Mouse (Mus musculus) small intestine, adult 2 months (tissue): Measurements from ENCODE around the gene Tmc1. TPM values are rescaled to one million over a fixed set of nuclear protein-coding genes. Genes with fewer than 3 reads are reported as not detected.

Experiments
- H3K27ac ChIP-seq: fragments of 200-500 bp; 2 replicates; pipeline ENCODE4 v1.5.1; 2012; ENCODE audit warnings: low read depth, low read length, control low read depth, inconsistent platforms; ENCODE audit not compliant: insufficient read depth
- H3K27me3 ChIP-seq: fragments of 200-500 bp; 2 replicates; pipeline ENCODE4 v1.6.1; 2012; ENCODE audit warnings: mild to moderate bottlenecking, moderate library complexity, low read length, inconsistent platforms; ENCODE audit not compliant: control insufficient read depth, insufficient read depth
- H3K36me3 ChIP-seq: fragments of 200-500 bp; 2 replicates; pipeline ENCODE4 v1.6.1; 2012; ENCODE audit warnings: mild to moderate bottlenecking, low read length, control low read depth, inconsistent platforms; ENCODE audit not compliant: control insufficient read depth, insufficient read depth
- H3K4me1 ChIP-seq: fragments of 200-500 bp; 2 replicates; pipeline ENCODE4 v1.6.1; 2012; ENCODE audit warnings: low read length, inconsistent platforms, mixed read lengths; ENCODE audit not compliant: control insufficient read depth, insufficient read depth, insufficient read length
- H3K4me3 ChIP-seq: fragments of 200-500 bp; 2 replicates; pipeline ENCODE4 v1.5.1; 2012; ENCODE audit warnings: low read depth, mild to moderate bottlenecking, control low read depth, inconsistent platforms, low read length, moderate library complexity
- CTCF ChIP-seq: fragments of 200-500 bp; IDR thresholded peaks from 2 replicates; pipeline ENCODE4 v1.5.1; 2012; ENCODE audit warnings: low read depth, mild to moderate bottlenecking, control low read depth, inconsistent platforms, low read length, moderate library complexity, mixed read lengths; ENCODE audit not compliant: insufficient replicate concordance, insufficient read length; ENCODE audit errors: extremely low read depth
- POLR2A ChIP-seq: fragments of 200-500 bp; IDR thresholded peaks from 2 replicates; pipeline ENCODE4 v1.6.1; 2012; ENCODE audit warnings: low read depth, mild to moderate bottlenecking, control low read depth, inconsistent platforms, low read length, moderate library complexity
- WGBS: fragments of 180-500 bp; shearing (Covaris S2); methylation state at CpG from one replicate; pipeline ENCODE4 v1.1.7; 2018; 5-methylcytosine and 5-hydroxymethylcytosine counted together
- polyA plus RNA-seq: library from polyadenylated mRNA; depleted of rRNA; stranded (reverse); fragments of >200 nt; gene quantifications from 2 replicates; pipeline ENCODE4 v1.2.3, GENCODE M21; 2012; rRNA removed

Tmc1 gene
- polyA plus RNA-seq, 1 experiment: not detected

- H3K4me3 ChIP-seq: no peak overlapping the region
- 64% methylated on average over 4 of the region's 4 CpGs for WGBS
- no peaks in the 10 kb centered on the region for H3K4me1 ChIP-seq
- no peaks in the 10 kb centered on the region for H3K27me3 ChIP-seq
- TF ChIP-seq CTCF (no peak), POLR2A (no peak)
- H3K27ac ChIP-seq: no peak overlapping the region
- H3K36me3 ChIP-seq: no peaks in the 10 kb centered on the region
Observed at GRCm38 (mm10) chr19:20761675-20762426, 192.2 kb downstream of the Tmc1 start.

DNA sequence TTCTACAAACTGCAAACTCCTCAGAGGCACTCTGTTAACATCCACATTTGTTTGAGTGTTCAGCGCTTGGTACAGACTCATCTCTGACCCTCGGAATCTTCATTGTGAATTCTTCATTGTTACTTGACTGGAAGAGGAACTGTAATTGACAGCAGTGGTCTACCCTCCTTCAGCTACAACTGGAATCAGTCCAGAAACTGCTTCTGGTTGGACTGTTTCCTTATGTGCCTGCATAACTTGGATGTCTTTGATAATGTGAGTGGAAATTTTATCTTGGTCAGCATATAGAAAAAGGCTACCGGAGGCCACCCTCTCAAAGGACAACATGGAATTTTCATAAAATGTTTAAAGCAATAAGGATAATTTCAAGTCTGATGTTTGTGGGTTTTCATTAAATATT, 192.9 kb downstream of the Tmc1 start:
- Histone ChIP-seq H3K27ac (no peak overlapping the region), H3K4me3 (no peak overlapping the region), H3K27me3 (no peaks in the 10 kb centered on the region), H3K4me1 (no peaks in the 10 kb centered on the region), H3K36me3 (no peaks in the 10 kb centered on the region)
- 75% methylated on average over 3 of the region's 3 CpGs for WGBS
- TF ChIP-seq CTCF (no peak), POLR2A (no peak)

- no peak for TF ChIP-seq POLR2A
- TF ChIP-seq CTCF: no peak
- H3K4me1 ChIP-seq: no peaks in the 10 kb centered on the region
- no peak overlapping the region for H3K4me3 ChIP-seq
- WGBS: 30% methylated on average over 1 of the region's 1 CpGs
- H3K36me3 ChIP-seq: no peaks in the 10 kb centered on the region
- H3K27me3 ChIP-seq: no peaks in the 10 kb centered on the region
- H3K27ac ChIP-seq: no peak overlapping the region
Observed at GRCm38 (mm10) chr19:20744630-20745029, 209.4 kb downstream of the Tmc1 start.

Other genes starting within 250 kb of the Tmc1 start
- 1.1 and 1.8 TPM in 2 replicates for gene Aldh1a7, start 226.6 kb downstream of the Tmc1 start, polyA plus RNA-seq